In the genomic region with DNA sequence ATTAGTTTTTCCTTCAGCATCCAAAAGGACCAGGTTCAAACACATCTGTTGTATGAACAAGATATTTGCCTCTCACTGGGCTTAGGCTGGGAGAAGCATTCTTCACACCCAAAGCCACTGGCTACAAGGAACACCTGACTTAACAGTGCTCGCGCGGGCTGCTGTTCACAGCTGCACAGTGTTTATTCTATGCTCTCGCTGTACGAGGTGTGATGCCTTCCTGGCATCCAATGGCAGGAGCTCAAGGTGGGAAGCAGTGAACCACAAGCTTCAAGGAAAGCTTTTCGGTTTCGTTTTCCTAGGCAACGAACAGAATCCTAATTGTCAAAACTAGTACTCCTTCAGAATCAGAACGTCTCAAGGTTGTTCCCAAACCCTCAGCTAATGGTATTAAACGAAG, we compare ENCODE assay signal across 23 mouse cellular contexts. TPM values are rescaled to one million over a fixed set of nuclear protein-coding genes. Genes with fewer than 3 reads are reported as not detected.
DNase-seq lines count a peak whose midpoint lies in the region; ATAC-seq and TF ChIP-seq lines count a peak whose summit lies in the region.
"Had no signal": no experiment of that assay in that cellular context is flagged by ENCODE, and none has a peak within 500 bp of the region (broad histone marks: within the 10 kb centered on the region; RNA-seq: fewer than 3 reads in every experiment).

No protein-coding gene starts in this region.

- H3K36me3 ChIP-seq in heart, embryonic 10.5 days = no peaks in the 10 kb centered on the region
- no peaks in the 10 kb centered on the region for H3K36me3 ChIP-seq in embryonic facial prominence, embryonic 14.5 days (ENCODE audit: control insufficient read depth, insufficient read depth, low read length)
- H3K36me3 ChIP-seq: liver, embryonic 15.5 days; neural tube, embryonic 12.5 days had no signal

- whole genome bisulfite sequencing in heart, embryonic 10.5 days = 81% methylated on average over 10 of the region's 10 CpGs
- WGBS in embryonic facial prominence, embryonic 14.5 days = 63% methylated on average over 10 of the region's 10 CpGs

- no peaks in the 10 kb centered on the region for H3K27me3 ChIP-seq in heart, embryonic 10.5 days (ENCODE audit: insufficient read depth, poor library complexity, severe bottlenecking)
- H3K27me3 ChIP-seq in embryonic facial prominence, embryonic 14.5 days (replicated peaks; ENCODE audit: control insufficient read depth, insufficient read depth, low read length) = no peaks in the 10 kb centered on the region
- H3K27me3 ChIP-seq: liver, embryonic 15.5 days; neural tube, embryonic 12.5 days had no signal

- no peaks in the 10 kb centered on the region for H3K9me3 ChIP-seq in heart, embryonic 10.5 days
- no peaks in the 10 kb centered on the region for H3K9me3 ChIP-seq in embryonic facial prominence, embryonic 14.5 days (ENCODE audit: control insufficient read depth, low read length)
- H3K9me3 ChIP-seq: liver, embryonic 15.5 days; neural tube, embryonic 12.5 days had no signal

- peak; percentile 28 for DNase-seq in heart, embryonic 10.5 days (ENCODE audit: low spot score)
- DNase-seq in heart, postnatal 25 days (ENCODE audit: low spot score) = no peak
- DNase-seq in Muller cell, postnatal 12 days (ENCODE audit: inconsistent ontology term) = peak; percentile 33
- peak; percentile 39 for DNase-seq in embryonic facial prominence, embryonic 14.5 days (ENCODE audit: low spot score)
- DNase-seq in kidney, postnatal 4 days = peak; percentile 26 to 49
- no peak for DNase-seq in layer of hippocampus, adult 2 months (ENCODE audit: low spot score in 2 of 2)
- no peak for DNase-seq in ovary, adult 18-20 months (ENCODE audit: low spot score)
- DNase-seq: adrenal gland, postnatal 14 days; B cell, adult 2 months; cerebellum, adult 11 months; cerebellum, postnatal 14 days; heart, postnatal 10 days; left cerebral cortex, postnatal 4 days; right cerebral cortex, adult 18-20 months had no signal

- H3K4me1 ChIP-seq in heart, embryonic 10.5 days = peaks cover 29% of the 10 kb centered on the region
- no peaks in the 10 kb centered on the region for H3K4me1 ChIP-seq in embryonic facial prominence, embryonic 14.5 days (ENCODE audit: control insufficient read depth, insufficient read depth, low read length)
- H3K4me1 ChIP-seq: liver, embryonic 15.5 days; neural tube, embryonic 12.5 days had no signal

- H3K9ac ChIP-seq in embryonic facial prominence, embryonic 14.5 days (ENCODE audit: low read depth, low read length) = no peak overlapping the region
- H3K9ac ChIP-seq: hindbrain, embryonic 14.5 days; liver, embryonic 15.5 days; neural tube, embryonic 12.5 days had no signal

- intact Hi-C loops in heart, postnatal 25 days (cut with DNase I) = no loop called here

- TF ChIP-seq CTCF in layer of hippocampus, adult 2 months (conservative IDR thresholded peaks at IDR 0.05) = no peak

- H3K4me3 ChIP-seq in heart, embryonic 10.5 days = no peak overlapping the region
- H3K4me3 ChIP-seq in embryonic facial prominence, embryonic 14.5 days (ENCODE audit: low read depth, low read length) = no peak overlapping the region
- H3K4me3 ChIP-seq in layer of hippocampus, adult 2 months = no peak overlapping the region
- H3K4me3 ChIP-seq: erythroblast, embryonic 14.5 days; liver, embryonic 15.5 days; neural tube, embryonic 12.5 days had no signal

- no peak for ATAC-seq in embryonic facial prominence, embryonic 14.5 days (ENCODE audit: low read depth)
- no peak for ATAC-seq in monocyte, adult 5-6 weeks (replicated peaks; ENCODE audit: insufficient number of reproducible peaks, low FRiP score, low TSS enrichment, poor library complexity, severe bottlenecking)
- ATAC-seq: forebrain, embryonic 14.5 days had no signal

- H3K4me2 ChIP-seq in embryonic facial prominence, embryonic 14.5 days (ENCODE audit: low read depth, low read length) = peak overlapping the region; percentile 6; the same call in 1 of the 2 replicates
- H3K4me2 ChIP-seq: heart, embryonic 11.5 days; hindbrain, embryonic 14.5 days; liver, embryonic 15.5 days; midbrain, embryonic 11.5 days; neural tube, embryonic 12.5 days had no signal

- H3K27ac ChIP-seq in heart, embryonic 10.5 days = no peak overlapping the region
- no peak overlapping the region for H3K27ac ChIP-seq in embryonic facial prominence, embryonic 14.5 days (replicated peaks; ENCODE audit: low read depth, low read length)
- H3K27ac ChIP-seq in layer of hippocampus, adult 2 months = no peak overlapping the region
- H3K27ac ChIP-seq: hindbrain, embryonic 14.5 days; liver, embryonic 15.5 days; macrophage; neural tube, embryonic 12.5 days had no signal

RNA-seq across cellular contexts. Expression of gene Fam160a1, which starts 40.4 kb away (rescaled TPM):
- 1.7 and 2.1 TPM in 2 replicates for polyA plus RNA-seq in heart, embryonic 10.5 days (2016; fragmentation: Nextera tagmentation; extraction: Ambion mirVana)
- total RNA-seq in heart, postnatal 25 days (2021) = 10 to 100 TPM; 55.9 to 58.9 TPM
- polyA plus RNA-seq in embryonic facial prominence, embryonic 14.5 days (2014; fragmentation: Nextera tagmentation; extraction: Ambion mirVana) = 5.6 and 6.5 TPM in 2 replicates
- total RNA-seq in layer of hippocampus, adult 2 months (2021) = 10 to 100 TPM; 13.5 to 15.0 TPM
- total RNA-seq in monocyte, adult 5-6 weeks (2017) = 0.38 to 0.43 TPM (median 0.39 TPM) in 3 replicates
- polyA plus RNA-seq: macrophage had no signal

Comparison
In these comparisons a context has a peak if more than half of its experiments do, and no peak if none do; other contexts are left out.
1. DNase-seq: peak in heart, embryonic 10.5 days (single experiment), Muller cell, postnatal 12 days (single experiment), embryonic facial prominence, embryonic 14.5 days (single experiment) and kidney, postnatal 4 days (2 of 2); none in heart, postnatal 25 days (single experiment), layer of hippocampus, adult 2 months (0 of 2) and ovary, adult 18-20 months (single experiment).
2. RNA of gene Fam160a1, which starts 40.4 kb away (total RNA-seq): 55.9 to 58.9 TPM in heart, postnatal 25 days and 13.5 to 15.0 TPM in layer of hippocampus, adult 2 months; 0.38 to 0.43 TPM in monocyte, adult 5-6 weeks; every median in the first group is over 10 times any median in the second.